Mouse (Mus musculus) thymus, postnatal 14 days (tissue): ENCODE measurements around the gene Ttc7.
A peak's percentile ranks its signal among the peaks of the same experiment; 100 is the strongest.

Experiments
- DNase-seq: peaks from one replicate; pipeline ENCODE4 v3.0.0; 2021

The Ttc7 gene

GRCm38 (mm10) chr17:87282706-87283053 is at the start of gene Ttc7:
TSS of gene Ttc7 (plus strand) at chr17:87282886.
- DNase-seq, result peak; percentile 100

- no peak for DNase-seq
These were observed 47.7 kb upstream of the Ttc7 start for GRCm38 (mm10) chr17:87235019-87235418.

DNA sequence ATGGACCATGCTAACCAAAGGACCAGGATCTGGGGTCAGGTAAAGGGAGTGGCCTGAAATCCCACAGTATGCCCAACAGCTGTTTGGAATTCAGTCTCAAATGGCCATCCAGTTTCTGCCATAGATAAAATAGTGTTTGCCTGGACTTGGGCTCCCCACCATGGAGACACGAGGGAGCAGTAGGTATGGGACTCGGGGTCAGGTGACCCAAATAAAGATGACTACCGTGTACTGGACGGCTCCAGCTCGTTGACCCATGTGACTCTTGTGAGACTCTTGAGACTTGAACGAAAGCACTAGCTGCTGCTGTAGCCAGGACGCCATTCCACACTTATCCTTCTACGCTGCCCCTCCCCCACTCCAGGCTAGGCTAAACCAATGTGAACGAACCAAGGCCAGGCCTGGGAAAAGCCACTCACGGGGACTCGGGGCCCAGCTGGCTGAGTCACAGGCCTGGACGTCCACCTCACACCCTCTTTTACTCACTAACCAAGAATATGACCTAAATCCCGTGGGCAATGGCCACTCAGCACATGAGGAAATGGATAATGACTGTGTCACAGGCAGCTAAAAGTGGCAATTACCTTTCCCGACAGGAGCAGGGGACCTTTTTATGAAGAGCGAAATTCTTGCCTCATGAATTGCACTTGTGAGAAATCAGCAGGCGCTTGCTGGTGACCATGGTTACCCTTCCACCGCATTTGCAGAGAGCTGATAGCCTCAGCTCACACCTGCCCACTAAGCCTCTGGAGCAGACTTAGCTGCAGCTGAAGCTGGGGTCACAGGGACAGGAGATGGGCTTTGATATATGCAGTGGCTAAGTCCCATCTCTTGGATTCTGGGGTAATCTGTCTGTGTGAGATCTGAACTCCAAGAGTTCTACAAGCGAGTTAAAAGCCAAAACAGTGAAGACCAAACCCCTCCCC is 45.7 kb upstream of the Ttc7 start:
- DNase-seq, result no peak

- no peak for DNase-seq
These were observed 44.9 kb upstream of the Ttc7 start for GRCm38 (mm10) chr17:87237826-87238225.

DNA sequence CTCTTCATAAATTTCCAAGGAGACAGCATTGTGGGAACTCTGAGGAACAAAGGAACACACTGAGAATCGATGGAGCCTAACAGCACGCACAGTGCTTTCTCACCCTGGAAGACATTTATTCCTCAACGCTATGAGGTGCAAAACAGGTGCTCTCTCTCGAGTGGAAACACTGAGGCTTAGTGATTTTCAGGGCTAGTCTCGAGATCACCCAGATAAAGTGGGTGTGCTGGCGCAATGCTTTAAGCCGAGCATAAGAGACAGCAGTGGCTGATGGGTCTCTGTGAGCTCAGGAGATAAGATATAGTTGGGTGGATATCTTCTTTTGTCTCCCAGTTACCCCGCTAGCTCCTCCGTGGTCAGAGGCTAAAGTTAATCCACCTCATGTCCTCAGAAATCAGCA is 36.6 kb upstream of the Ttc7 start:
- DNase-seq, result no peak

DNA sequence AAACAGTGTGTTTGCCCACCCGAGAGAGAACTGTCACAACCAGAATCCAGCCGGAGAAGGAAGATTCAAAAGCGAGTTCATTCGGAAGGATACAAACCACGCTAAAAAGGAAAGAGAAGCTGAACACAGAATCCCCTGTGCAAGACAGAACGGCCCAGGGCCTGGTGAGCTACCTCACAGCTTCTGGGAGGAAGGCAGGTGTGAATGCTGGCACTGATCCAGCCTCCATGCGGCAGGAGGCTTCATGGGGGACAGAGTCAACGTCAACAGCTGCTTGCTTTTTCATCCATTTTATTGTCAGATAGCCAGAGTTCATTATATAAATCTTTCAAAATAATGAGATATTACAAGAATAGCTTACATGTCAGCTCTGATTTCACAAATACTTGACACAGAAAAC is 28.3 kb upstream of the Ttc7 start:
- DNase-seq, result peak; percentile 35

GRCm38 (mm10) chr17:87255672-87256071 is 27.0 kb upstream of the Ttc7 start:
- DNase-seq, result no peak

- DNase-seq, result no peak
These were observed 19.3 kb upstream of the Ttc7 start for GRCm38 (mm10) chr17:87263401-87263800.

DNA sequence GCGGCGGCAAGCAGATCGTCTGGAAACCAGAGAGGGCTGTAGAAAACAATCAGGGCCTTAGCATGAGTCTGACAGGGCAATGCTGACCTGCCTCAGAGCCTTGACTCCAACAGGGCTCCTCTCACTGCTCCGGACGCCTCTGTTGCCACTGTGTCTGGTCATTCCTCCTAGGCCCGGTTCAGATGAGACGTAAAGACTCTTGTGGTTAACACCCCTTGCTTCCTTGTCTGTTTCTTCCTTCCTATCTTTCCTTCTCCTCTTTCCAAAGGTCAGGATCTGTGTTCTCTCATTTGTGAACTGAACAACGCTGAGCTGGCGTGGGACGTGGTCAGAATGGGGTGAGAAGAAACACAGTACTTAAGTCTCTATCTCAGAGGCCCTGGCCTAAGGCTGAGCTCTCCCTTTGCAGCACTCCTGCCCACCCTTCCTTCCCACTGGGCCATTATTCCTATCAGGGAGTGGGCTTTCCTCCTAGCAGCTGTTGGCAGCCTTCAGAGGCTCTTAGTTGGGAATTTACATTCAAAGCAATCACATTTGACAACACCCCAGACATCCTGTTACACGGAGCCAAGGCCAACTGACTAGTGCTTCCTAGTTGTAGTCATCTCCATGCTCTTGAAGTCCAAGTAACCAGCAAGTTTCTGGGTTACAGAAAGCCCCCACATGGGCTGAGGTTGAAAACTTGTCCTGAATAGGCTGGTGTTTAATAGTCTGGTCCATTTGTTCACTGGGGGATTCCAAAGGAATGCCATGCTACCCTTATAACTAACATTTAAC is 18.4 kb upstream of the Ttc7 start:
- DNase-seq, result no peak

DNA sequence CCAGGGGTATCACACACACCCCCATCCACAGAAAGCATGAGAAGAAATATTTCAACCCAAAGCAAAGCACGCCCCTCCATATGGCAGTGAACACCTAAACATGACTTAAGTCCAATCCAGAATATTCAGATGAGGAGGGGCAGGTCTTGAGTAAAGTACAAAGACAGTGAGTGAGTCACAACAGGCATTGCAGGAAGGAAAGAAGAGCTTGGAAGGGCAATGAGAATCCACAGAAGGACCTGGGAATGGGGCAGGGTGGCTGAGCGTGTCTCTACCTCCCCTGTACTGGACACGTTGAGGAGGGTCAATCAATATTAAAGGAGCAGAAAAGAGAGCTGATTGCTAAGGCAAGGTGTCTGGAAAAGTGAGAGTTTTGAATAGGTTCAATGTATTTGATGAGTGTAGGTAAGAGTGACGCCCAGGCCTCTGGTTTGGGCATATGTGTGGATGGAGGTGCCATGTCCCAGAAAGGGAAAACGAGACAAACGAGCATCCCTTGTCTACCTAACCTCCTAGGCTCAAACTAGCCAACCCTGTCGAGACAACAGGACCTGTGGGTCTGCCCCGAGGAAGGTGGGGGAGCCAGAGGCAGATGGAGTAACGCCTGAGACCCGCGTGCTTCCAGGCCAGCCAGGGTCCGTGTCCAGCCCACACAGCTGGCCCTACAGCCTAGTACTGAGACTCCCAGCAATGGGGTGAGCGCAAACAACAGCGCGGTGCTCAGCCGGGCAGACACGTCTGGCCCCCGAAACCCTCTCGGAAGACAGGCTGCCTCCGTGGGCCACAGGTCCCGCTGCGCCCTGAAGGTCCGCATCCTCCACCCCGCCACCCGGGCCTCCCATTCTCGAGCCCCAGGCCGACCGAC is 17.5 kb upstream of the Ttc7 start:
- DNase-seq, result no peak

DNA sequence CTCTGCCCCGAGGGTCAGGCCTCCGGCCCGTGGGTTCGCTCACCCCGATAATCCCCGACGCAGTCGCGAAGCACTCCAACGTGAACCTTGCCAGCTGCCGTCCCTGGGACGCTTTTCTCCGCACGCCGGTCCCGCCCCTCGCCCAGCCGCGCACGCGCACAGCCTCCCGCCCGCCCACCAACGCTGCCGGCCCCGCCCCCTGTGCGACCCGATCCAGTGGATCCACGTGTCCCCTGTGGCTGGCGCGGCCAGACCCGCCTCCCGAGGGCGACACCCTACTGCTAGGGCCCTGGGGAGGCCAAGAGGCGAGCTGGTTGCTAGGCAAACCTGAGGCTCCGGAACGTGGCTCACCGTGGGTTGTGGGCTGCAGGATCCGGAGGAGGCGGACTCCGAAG is 16.9 kb upstream of the Ttc7 start, which contains the start of gene Mcfd2:
Gene Mcfd2, minus strand, starts transcription at position 144 of the 395 bp plus-strand sequence.
- DNase-seq, result peak; percentile 93

DNA sequence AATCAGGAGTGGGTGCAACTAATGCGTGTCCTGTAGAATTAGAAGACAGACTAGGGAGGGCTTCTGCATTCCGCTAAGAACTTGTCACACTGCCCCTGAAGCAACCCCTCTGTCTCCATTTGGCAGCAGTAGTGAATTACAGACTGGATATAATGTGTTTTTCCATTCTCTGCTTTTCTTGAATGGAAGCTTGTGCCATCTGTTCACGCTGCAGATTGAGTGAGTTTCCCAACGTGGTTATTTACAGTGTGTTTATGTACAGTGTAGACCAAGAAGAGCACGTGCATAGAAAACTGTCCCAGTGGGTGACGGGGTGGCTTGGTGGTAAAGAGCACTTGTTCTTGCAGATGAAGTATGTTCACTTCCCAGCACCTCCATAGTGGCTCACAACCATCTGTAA is 13.2 kb upstream of the Ttc7 start:
- no peak for DNase-seq

DNA sequence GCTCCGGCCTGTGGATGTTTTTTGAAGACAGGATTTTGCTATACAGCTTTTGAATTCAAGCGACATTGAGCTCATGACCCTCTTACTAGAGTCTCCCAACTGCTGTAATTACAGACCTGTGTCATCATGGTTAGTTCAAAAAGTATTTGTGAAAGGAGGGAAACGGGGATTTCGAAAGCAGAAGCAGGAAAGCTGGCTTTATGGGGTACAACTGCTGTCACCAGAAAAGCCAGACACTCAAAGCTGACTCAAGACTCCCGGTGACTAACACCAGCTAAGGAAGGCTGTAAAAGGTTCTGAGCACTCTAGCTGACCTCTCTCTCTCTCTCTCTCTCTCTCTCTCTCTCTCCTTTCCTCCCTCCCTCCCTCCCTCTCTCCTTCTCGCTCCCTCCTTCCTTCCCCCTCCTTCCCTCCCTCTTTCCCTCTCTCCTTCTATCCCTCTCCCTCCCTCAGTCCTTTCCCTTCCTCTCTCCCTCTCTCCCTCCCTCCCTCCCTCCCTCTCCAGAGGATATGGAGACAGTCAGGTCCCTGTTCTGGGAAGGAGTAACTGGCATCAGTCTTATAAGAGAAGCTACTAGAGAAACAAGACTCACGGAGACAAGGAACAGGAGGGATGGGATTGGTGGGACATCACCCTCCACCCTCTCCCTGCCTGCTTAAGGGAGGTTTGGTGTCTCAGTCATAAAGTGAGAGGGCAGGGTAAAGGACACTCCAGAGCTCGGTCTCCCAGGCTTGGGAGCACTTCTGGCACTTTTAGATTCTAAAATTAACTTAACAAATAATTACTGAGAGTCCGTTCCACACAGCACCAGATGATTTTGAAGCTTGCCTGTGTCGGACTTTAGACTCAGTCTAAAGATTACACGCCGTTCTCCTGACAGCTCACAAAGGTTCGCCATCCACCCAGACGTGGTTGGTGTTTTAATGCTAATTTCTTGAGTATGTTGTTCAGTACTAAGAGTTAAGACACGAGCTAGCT is 7.0 kb upstream of the Ttc7 start:
- DNase-seq, result no peak

GRCm38 (mm10) chr17:87282007-87282705 is 530 bp upstream of the Ttc7 start:
- peak; percentile 92 for DNase-seq

- DNase-seq, result peak; percentile 80
These were observed 519 bp downstream of the Ttc7 start for GRCm38 (mm10) chr17:87283055-87283754.

- DNase-seq, result peak; percentile 64
These were observed 1.2 kb downstream of the Ttc7 start for GRCm38 (mm10) chr17:87283755-87284481.

GRCm38 (mm10) chr17:87284482-87285040 is 1.9 kb downstream of the Ttc7 start:
- peak; percentile 19 for DNase-seq

GRCm38 (mm10) chr17:87285731-87286465 is 3.2 kb downstream of the Ttc7 start:
- DNase-seq, result no peak
